Mouse (Mus musculus): ENCODE measurements around the gene Sh3glb2. TPM values are rescaled to one million over a fixed set of nuclear protein-coding genes. Genes with fewer than 3 reads are reported as not detected.
A peak's percentile ranks its signal among the peaks of the same experiment; 100 is the strongest.

Sh3glb2 gene
- total RNA-seq (2014; rRNA removed) (291 and 292 TPM in 2 replicates), polyA plus RNA-seq (2015; fragmentation: Nextera tagmentation; extraction: Ambion mirVana) (147 and 156 TPM in 2 replicates)

DNA sequence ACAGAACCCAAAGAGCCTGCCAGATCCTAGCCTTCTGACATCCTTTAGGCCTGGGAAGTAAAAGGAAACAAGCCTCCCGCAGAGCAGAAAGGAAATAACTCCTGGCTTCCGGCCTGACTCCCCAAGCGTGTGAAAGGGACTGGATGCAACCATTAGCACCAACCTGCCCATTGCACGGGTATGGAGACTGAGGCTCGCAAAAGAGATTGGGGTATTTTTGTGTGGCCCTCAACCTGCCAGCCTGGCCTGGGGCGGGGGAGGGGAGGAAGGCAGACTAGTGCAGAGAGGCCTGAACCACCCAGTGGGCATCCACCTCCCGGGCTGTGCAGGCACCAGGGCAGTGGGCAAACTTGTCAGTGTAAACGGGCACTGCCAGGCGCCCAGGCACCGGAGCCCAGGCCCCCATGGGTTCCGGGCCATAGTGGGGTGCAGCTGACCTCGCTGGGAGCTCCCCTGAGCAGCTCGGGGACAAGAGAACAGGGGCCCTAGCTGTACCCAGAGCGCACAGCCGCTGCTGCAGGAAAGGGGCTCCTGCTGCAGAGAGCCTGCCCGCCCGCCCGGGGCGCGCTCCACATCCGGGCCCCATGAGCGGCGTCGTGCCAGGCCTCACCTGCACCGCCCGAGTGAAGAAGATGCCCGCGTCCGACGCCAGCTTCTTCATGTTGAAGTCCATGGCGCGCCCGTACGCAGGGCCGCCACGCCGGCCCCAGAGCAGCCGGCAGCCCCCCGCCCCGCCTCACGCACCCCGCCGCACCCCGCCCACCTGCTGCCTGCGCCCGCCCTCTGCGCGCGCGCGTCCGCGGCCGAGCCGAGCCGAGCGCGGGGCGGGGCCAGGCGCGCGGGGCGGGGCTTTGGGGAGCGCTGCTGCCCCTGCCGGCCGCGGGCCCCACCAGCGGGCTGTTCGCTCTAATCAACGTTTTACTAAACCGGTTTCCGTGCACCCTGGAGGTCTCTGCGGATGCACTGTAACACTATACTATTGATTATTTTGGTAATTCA is at the start of gene Sh3glb2:
Gene Sh3glb2 (minus strand): TSS at position 805 of the 999 bp plus-strand sequence.
- peak; percentile 38 for TF ChIP-seq CTCF (IDR thresholded peaks at IDR 0.05; ENCODE audit: low read depth)
- H3K9ac ChIP-seq: peak within 1 kb of the TSS; percentile 83

DNA sequence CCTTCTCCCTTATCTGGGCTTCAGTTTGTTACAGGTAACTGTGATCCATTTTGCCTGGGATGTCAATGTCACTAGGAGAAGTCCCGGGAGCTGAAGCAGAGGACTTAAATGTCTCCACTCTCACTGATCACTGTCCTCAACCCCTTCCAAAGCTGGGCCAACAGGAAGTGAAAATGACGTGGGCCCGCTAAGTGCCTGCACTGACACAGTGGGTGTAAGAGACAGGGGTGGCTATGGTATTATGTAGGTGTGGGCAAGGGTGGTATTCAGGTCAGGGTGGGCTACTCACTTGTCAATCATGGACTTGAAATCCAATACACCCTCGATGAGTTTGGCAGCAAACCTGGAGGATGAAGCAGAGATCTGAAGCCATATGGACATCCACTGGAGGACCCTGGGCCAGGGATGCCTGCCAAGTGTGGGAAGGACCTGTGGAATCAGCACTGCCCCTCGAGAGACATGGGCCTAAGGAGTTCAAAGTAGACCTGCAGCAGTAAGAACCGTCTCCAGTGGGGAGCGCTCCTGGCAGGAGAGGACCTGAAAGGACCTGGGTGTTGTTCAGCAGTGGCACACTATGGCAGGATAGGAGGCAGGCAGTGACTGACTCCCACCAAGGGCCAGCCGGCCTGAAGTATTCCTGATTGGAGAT is 49.4 kb upstream of the Sh3glb2 start:
- no peaks in the 10 kb centered on the region for H3K9me3 ChIP-seq (ENCODE audit: low read length)
- H3K27ac ChIP-seq (ENCODE audit: low read depth, low read length): no peak overlapping the region
- H3K36me3 ChIP-seq (ENCODE audit: insufficient read depth): peaks cover 80% of the 10 kb centered on the region
- no peak for DNase-seq
- H3K27me3 ChIP-seq (ENCODE audit: insufficient read depth, low read length): no peaks in the 10 kb centered on the region
- no peaks in the 10 kb centered on the region for H3K4me1 ChIP-seq (ENCODE audit: insufficient read depth)
- ATAC-seq: no peak
- H3K4me2 ChIP-seq (ENCODE audit: low read depth): no peak overlapping the region
- WGBS: 88% methylated on average over 8 of the region's 8 CpGs
- no peak overlapping the region for H3K4me3 ChIP-seq (ENCODE audit: low read depth, low read length)
- no peak for TF ChIP-seq CTCF (IDR thresholded peaks at IDR 0.05; ENCODE audit: low read depth)
- no peak overlapping the region for H3K9ac ChIP-seq

More for the DNA sequence above, at the start of gene Sh3glb2:
- H3K9me3 ChIP-seq (ENCODE audit: low read length): no peaks in the 10 kb centered on the region
- peaks cover 9% of the 10 kb centered on the region for H3K36me3 ChIP-seq (ENCODE audit: insufficient read depth)
- H3K4me3 ChIP-seq (ENCODE audit: low read depth, low read length): peak within 1 kb of the TSS; percentile 70
- H3K27me3 ChIP-seq (ENCODE audit: insufficient read depth, low read length): no peaks in the 10 kb centered on the region
- DNase-seq: peak; percentile 92
- peaks cover 10% of the 10 kb centered on the region for H3K4me1 ChIP-seq (ENCODE audit: insufficient read depth)
- ATAC-seq: peak; percentile 83
- WGBS: 3% methylated on average over 59 of the region's 73 CpGs
- peak within 1 kb of the TSS; percentile 79 for H3K27ac ChIP-seq (ENCODE audit: low read depth, low read length)
- peak within 1 kb of the TSS; percentile 87 for H3K4me2 ChIP-seq (ENCODE audit: low read depth)

DNA sequence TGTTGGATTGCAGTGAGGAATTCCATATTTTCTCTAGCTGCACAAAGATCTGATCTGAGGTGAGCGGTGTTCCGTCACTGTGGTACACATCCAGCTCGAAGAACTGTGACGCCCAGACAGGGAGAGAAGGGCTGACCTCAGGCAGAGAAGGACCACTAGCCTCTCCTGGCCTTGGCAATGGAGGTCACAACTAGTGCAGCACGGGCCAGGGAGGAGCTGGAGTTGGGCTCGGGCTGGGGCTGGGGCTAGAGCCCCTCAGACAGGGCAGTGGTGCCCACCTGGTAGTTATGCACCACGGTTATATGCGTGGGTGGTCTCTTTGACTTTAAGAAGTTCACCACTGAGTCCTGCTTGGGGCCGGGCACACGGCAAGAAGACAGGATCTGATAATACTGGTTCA is 48.6 kb upstream of the Sh3glb2 start:
- ATAC-seq (no peak), DNase-seq (no peak)
- no peak overlapping the region for H3K9ac ChIP-seq
- H3K4me1 ChIP-seq (ENCODE audit: insufficient read depth): no peaks in the 10 kb centered on the region
- H3K4me3 ChIP-seq (ENCODE audit: low read depth, low read length): no peak overlapping the region
- H3K9me3 ChIP-seq (ENCODE audit: low read length): no peaks in the 10 kb centered on the region
- H3K27ac ChIP-seq (ENCODE audit: low read depth, low read length): no peak overlapping the region
- no peak for TF ChIP-seq CTCF (IDR thresholded peaks at IDR 0.05; ENCODE audit: low read depth)
- no peak overlapping the region for H3K4me2 ChIP-seq (ENCODE audit: low read depth)
- peaks cover 88% of the 10 kb centered on the region for H3K36me3 ChIP-seq (ENCODE audit: insufficient read depth)
- 91% methylated on average over 10 of the region's 10 CpGs for WGBS
- no peaks in the 10 kb centered on the region for H3K27me3 ChIP-seq (ENCODE audit: insufficient read depth, low read length)

DNA sequence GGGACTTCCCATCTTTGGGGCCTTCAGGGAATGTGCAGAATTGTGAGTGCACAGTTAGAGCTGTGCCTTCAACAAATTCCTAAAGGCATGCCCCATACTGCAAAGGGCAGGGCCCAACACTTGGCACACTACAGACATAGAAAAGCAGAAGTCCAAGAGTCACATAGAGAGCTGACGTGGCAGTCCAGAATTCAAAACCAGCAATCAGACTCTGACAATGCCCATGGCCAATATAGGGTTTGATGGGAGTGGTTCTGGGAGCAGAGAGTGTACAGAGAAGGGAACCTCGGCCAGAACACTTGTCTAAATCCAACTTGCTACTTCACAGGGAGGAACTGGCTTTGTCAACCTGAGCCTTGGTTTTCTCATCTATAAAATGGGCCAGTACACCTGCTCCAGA is 48.1 kb upstream of the Sh3glb2 start:
- Histone ChIP-seq H3K27me3 (ENCODE audit: insufficient read depth, low read length) (no peaks in the 10 kb centered on the region), H3K9ac (no peak overlapping the region), H3K9me3 (ENCODE audit: low read length) (no peaks in the 10 kb centered on the region), H3K4me3 (ENCODE audit: low read depth, low read length) (no peak overlapping the region), H3K36me3 (ENCODE audit: insufficient read depth) (peaks cover 90% of the 10 kb centered on the region), H3K4me1 (ENCODE audit: insufficient read depth) (no peaks in the 10 kb centered on the region), H3K4me2 (ENCODE audit: low read depth) (no peak overlapping the region), H3K27ac (ENCODE audit: low read depth, low read length) (no peak overlapping the region)
- DNase-seq (no peak), ATAC-seq (no peak)
- TF ChIP-seq CTCF (IDR thresholded peaks at IDR 0.05; ENCODE audit: low read depth): no peak
- WGBS: 84% methylated on average over 2 of the region's 2 CpGs

DNA sequence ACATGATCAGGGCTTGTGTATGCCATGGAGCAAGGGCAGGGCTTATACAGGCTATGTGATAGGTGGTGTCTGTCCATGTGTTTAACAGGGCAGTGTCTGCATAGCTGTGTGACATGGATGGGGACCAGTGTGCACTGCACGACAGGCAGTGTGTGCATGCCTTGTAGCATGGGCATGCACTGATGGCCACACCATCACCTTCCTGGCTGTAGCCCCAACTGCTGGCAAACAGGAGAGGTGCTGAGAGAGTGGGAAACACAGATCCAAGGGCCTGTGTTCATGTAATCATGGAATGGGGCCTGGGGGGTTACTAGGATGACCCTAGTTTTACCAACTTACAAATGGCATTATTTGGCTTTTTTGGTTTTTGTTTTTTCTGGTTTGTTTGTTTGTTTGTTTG is 44.7 kb upstream of the Sh3glb2 start:
- Histone ChIP-seq H3K4me3 (ENCODE audit: low read depth, low read length) (no peak overlapping the region), H3K9me3 (ENCODE audit: low read length) (no peaks in the 10 kb centered on the region), H3K36me3 (ENCODE audit: insufficient read depth) (peaks cover 89% of the 10 kb centered on the region), H3K4me1 (ENCODE audit: insufficient read depth) (no peaks in the 10 kb centered on the region), H3K9ac (no peak overlapping the region), H3K27ac (ENCODE audit: low read depth, low read length) (no peak overlapping the region), H3K4me2 (ENCODE audit: low read depth) (no peak overlapping the region), H3K27me3 (ENCODE audit: insufficient read depth, low read length) (no peaks in the 10 kb centered on the region)
- TF ChIP-seq CTCF (IDR thresholded peaks at IDR 0.05; ENCODE audit: low read depth): no peak
- DNase-seq (no peak), ATAC-seq (no peak)
- WGBS: 75% methylated on average over 1 of the region's 1 CpGs

DNA sequence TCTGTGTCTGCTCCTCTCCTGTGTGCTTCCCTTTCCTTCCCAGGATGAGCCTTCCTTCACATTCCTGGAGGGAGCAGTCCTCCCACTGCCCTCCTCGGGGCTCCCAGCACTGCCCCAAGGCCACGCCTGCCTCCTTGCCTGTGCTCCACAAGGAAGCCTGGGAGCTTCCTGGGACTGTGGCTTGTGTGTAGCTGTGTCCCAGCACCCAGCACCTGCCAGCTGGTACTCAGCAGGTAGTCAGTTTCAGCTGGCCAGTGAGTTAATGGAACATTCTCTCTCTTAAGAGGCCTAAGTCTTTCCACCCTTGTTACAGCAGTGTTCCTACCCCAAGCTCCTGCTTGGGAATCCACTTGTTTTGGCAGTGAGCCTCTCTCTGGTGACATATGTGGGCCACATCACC is 43.7 kb upstream of the Sh3glb2 start:
- 68% methylated on average over 2 of the region's 2 CpGs for WGBS
- ATAC-seq: no peak
- Histone ChIP-seq H3K9ac (no peak overlapping the region), H3K4me1 (ENCODE audit: insufficient read depth) (no peaks in the 10 kb centered on the region), H3K27ac (ENCODE audit: low read depth, low read length) (no peak overlapping the region), H3K4me3 (ENCODE audit: low read depth, low read length) (no peak overlapping the region), H3K27me3 (ENCODE audit: insufficient read depth, low read length) (no peaks in the 10 kb centered on the region), H3K9me3 (ENCODE audit: low read length) (no peaks in the 10 kb centered on the region), H3K4me2 (ENCODE audit: low read depth) (no peak overlapping the region), H3K36me3 (ENCODE audit: insufficient read depth) (peaks cover 87% of the 10 kb centered on the region)
- TF ChIP-seq CTCF (IDR thresholded peaks at IDR 0.05; ENCODE audit: low read depth): no peak
- no peak for DNase-seq

Measured in forebrain, postnatal 0 days (tissue).